Mouse (Mus musculus) megakaryocyte, embryonic 14.5 days (primary cell): ENCODE data around the gene Lef1.

Source experiments
- FLI1 ChIP-seq: IDR thresholded peaks from 2 replicates; pipeline ENCODE4 v1.6.1; 2012; ENCODE audit warnings: low read length, inconsistent platforms, mixed read lengths
- GATA1 ChIP-seq: IDR thresholded peaks from 3 replicates; pipeline ENCODE4 v1.6.1; 2012; ENCODE audit warnings: mixed read lengths, low read length, inconsistent platforms, borderline replicate concordance

DNA sequence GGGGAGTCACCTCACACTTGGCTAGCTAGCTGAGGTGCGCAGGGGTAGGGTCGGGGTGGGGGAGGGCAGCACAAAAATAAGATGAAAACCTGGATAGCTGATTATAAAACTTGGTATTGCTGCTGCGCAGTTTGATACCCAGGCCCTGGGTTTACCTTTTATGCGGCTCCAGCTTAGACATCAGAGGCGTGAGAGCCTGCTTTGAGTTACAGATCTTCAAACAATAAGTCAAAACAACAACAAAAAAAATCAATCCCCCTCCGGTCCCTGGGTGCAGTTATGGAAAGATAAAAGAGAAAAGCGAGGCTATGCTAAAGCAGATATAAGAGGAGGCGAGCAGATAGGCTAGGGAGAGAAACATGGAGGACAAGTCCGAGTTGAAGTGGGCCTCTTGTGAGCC, 28.0 kb downstream of the Lef1 start:
- no peak for TF ChIP-seq GATA1
- TF ChIP-seq FLI1, result no peak
